ENCODE assay signal across 8 mouse cellular contexts in the genomic region with DNA sequence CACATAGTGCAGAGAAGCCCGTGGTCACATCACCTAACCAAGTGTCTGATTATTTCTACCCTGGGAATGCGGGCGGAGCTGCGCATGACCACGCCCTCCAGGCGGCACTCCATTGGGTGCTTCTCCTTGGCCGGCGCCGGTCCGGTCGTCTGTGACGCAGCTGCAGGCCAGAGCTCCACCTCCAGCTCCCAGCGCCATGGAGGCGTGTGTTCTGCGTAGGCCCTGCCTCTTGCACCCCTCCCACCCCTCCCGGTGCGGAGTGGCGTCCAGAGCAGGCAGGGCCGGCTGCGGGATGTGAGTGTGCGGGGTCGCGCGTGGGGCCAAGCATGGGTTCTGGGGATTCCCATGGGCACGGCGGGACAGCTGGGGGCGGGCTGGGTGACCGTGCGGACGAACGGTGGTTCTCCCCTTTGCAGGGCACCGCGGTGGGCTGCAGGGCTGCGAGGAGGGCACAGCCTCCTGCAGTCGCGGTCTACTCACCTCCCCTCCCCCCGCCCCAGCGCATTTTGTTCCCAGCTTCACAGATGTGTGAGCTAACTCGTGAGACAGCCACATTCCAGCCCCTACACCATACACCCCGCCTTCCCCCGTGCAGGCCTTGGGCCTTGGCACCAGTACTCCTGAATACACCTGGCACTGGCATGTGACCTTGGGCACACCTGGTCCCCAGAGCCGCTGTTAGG. TPM values are rescaled to one million over a fixed set of nuclear protein-coding genes. Genes with fewer than 3 reads are reported as not detected.
DNase-seq lines count a peak whose midpoint lies in the region; ATAC-seq lines count a peak whose summit lies in the region.

A gene (plus strand): TSS at position 112 of the 683 bp plus-strand sequence.

- peak within 1 kb of the TSS; percentile 79 for H3K9ac ChIP-seq in forebrain, embryonic 14.5 days (ENCODE audit: low read length)
- peak within 1 kb of the TSS; percentile 68 for H3K9ac ChIP-seq in neural tube, embryonic 15.5 days (replicated peaks)

- H3K27ac ChIP-seq in forebrain, embryonic 14.5 days (ENCODE audit: low read depth, low read length), result peak within 1 kb of the TSS; percentile 80
- H3K27ac ChIP-seq in neural tube, embryonic 15.5 days (replicated peaks), result peak within 1 kb of the TSS; percentile 86

- H3K9me3 ChIP-seq in forebrain, embryonic 14.5 days (replicated peaks; ENCODE audit: control insufficient read depth, low read length), result no peaks in the 10 kb centered on the region
- H3K9me3 ChIP-seq in neural tube, embryonic 15.5 days (replicated peaks), result no peaks in the 10 kb centered on the region

- no peaks in the 10 kb centered on the region for H3K36me3 ChIP-seq in forebrain, embryonic 14.5 days (ENCODE audit: control insufficient read depth, insufficient read depth, low read length)
- H3K36me3 ChIP-seq in neural tube, embryonic 15.5 days, result 0 out of 2 replicates have a peak, but pooled peaks cover 3% of the 10 kb centered on the region

- peaks cover 61% of the 10 kb centered on the region for H3K4me1 ChIP-seq in forebrain, embryonic 14.5 days (ENCODE audit: control insufficient read depth, insufficient read depth, low read length)
- peaks cover 87% of the 10 kb centered on the region for H3K4me1 ChIP-seq in neural tube, embryonic 15.5 days

- intact Hi-C loops in heart, postnatal 14 days (cut with DNase I), result no loop called here

- peak within 1 kb of the TSS; percentile 63 for H3K4me3 ChIP-seq in forebrain, embryonic 14.5 days (ENCODE audit: low read depth, low read length)
- peak within 1 kb of the TSS; percentile 65 for H3K4me3 ChIP-seq in neural tube, embryonic 15.5 days (replicated peaks)

- H3K27me3 ChIP-seq in forebrain, embryonic 14.5 days (replicated peaks; ENCODE audit: control insufficient read depth, insufficient read depth, low read length), result no peaks in the 10 kb centered on the region
- no peaks in the 10 kb centered on the region for H3K27me3 ChIP-seq in neural tube, embryonic 15.5 days (replicated peaks)

- H3K4me2 ChIP-seq in forebrain, embryonic 14.5 days (ENCODE audit: low read length), result peak within 1 kb of the TSS; percentile 84
- peak within 1 kb of the TSS; percentile 83 for H3K4me2 ChIP-seq in neural tube, embryonic 15.5 days

- peak; percentile 93 for DNase-seq in ES-CJ7 (ENCODE audit: low read depth, low spot score)
- DNase-seq in cerebellum, adult 11 months, result peak; percentile 94
- peak; percentile 94 for DNase-seq in forebrain, embryonic 14.5 days (ENCODE audit: low spot score)
- DNase-seq in heart, postnatal 14 days, result peak; percentile 86 to 89
- peak; percentile 95 for DNase-seq in layer of hippocampus, adult 11-12 months (ENCODE audit: low spot score)
- peak; percentile 92 to 95 for DNase-seq in lung, adult 18-20 months
- DNase-seq in testis, postnatal 14 days (ENCODE audit: low spot score), result peak; percentile 89

- under 1% methylated on average over 36 of the region's 42 CpGs for WGBS in forebrain, embryonic 14.5 days
- under 1% methylated on average over 42 of the region's 42 CpGs for WGBS in neural tube, embryonic 15.5 days

- ATAC-seq in forebrain, embryonic 14.5 days, result peak; percentile 93
- peak; percentile 90 for ATAC-seq in neural tube, embryonic 15.5 days (ENCODE audit: low FRiP score)

RNA-seq across cellular contexts. Expression of the gene that starts here (rescaled TPM):
- 24.5 and 26.1 TPM in 2 replicates for polyA plus RNA-seq in forebrain, embryonic 14.5 days (2014; fragmentation: Nextera tagmentation; extraction: Ambion mirVana)
- total RNA-seq in heart, postnatal 14 days (2021), result 10 to 100 TPM; 11.5 to 11.8 TPM
- polyA plus RNA-seq in neural tube, embryonic 15.5 days (2015; fragmentation: Nextera tagmentation; extraction: Ambion mirVana), result 41.7 and 51.5 TPM in 2 replicates

Comparison
In these comparisons a context has a peak if more than half of its experiments do, and no peak if none do; other contexts are left out.
1. Peak in every context shown above with its lines: DNase-seq, ATAC-seq, H3K4me3 ChIP-seq and H3K27ac ChIP-seq.